Comparison of ENCODE assay signal across 18 mouse cellular contexts in the genomic region with DNA sequence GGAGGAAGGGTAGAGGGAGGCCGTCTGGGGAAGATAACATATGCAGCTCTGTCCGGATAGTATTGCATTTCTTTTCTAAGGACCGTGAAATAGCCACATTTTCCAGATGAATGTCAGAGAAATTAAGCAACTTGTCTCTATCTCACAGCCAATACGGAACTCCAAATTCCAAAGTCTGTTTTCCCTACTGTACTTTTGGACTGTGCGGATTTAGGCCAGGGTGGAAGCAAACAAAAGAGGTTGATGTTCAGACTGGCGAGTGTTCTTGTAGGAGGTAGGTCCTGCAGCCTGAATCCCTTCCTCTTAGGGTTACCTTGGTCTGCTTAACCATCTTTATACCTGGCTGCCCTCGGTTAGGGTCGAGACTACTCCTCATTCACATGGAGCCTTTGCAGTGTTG. TPM values are rescaled to one million over a fixed set of nuclear protein-coding genes. Genes with fewer than 3 reads are reported as not detected.
DNase-seq lines count a peak whose midpoint lies in the region; ATAC-seq and TF ChIP-seq lines count a peak whose summit lies in the region.
"Had no signal": no experiment of that assay in that cellular context is flagged by ENCODE, and none has a peak within 500 bp of the region (broad histone marks: within the 10 kb centered on the region; RNA-seq: fewer than 3 reads in every experiment).

No protein-coding gene starts in this region.

- no peak overlapping the region for H3K4me3 ChIP-seq in kidney, adult 2 months (ENCODE audit: insufficient read depth, low read depth, low read length)
- no peak overlapping the region for H3K4me3 ChIP-seq in liver, embryonic 14.5 days (ENCODE audit: insufficient read depth in 1 of 2, low read depth in 2 of 2, low read length in 2 of 2)
- no peak overlapping the region for H3K4me3 ChIP-seq in stomach, postnatal 0 days (ENCODE audit: low read depth, low read length)
- H3K4me3 ChIP-seq in forebrain, embryonic 11.5 days (ENCODE audit: low read depth, low read length), result no peak overlapping the region
- H3K4me3 ChIP-seq: hindbrain, embryonic 12.5 days; limb, embryonic 13.5 days; midbrain, embryonic 15.5 days had no signal

- peak overlapping the region; percentile 14; the same call in 1 of the 2 replicates for H3K4me2 ChIP-seq in liver, embryonic 14.5 days (ENCODE audit: low read depth)
- no peak overlapping the region for H3K4me2 ChIP-seq in stomach, postnatal 0 days (replicated peaks; ENCODE audit: low read depth)
- no peak overlapping the region for H3K4me2 ChIP-seq in forebrain, embryonic 11.5 days (ENCODE audit: low read depth, low read length, severe bottlenecking)
- H3K4me2 ChIP-seq: hindbrain, embryonic 12.5 days; limb, embryonic 13.5 days; midbrain, embryonic 15.5 days had no signal

- ATAC-seq in liver, embryonic 14.5 days (ENCODE audit: insufficient read depth), result no peak
- no peak for ATAC-seq in stomach, postnatal 0 days (ENCODE audit: low FRiP score, low TSS enrichment)
- no peak for ATAC-seq in forebrain, embryonic 11.5 days (replicated peaks; ENCODE audit: low FRiP score)
- ATAC-seq: lung, postnatal 0 days; midbrain, embryonic 15.5 days had no signal

- peak overlapping the region; percentile 13; the same call in 1 of the 2 replicates for H3K27ac ChIP-seq in kidney, adult 2 months (ENCODE audit: insufficient read depth, low read depth, low read length)
- H3K27ac ChIP-seq in liver, embryonic 14.5 days, result no peak overlapping the region
- H3K27ac ChIP-seq in stomach, postnatal 0 days (replicated peaks), result peak overlapping the region; percentile 67
- H3K27ac ChIP-seq in forebrain, embryonic 11.5 days (ENCODE audit: low read depth, low read length), result no peak overlapping the region
- H3K27ac ChIP-seq: hindbrain, embryonic 12.5 days; limb, embryonic 13.5 days; midbrain, embryonic 15.5 days had no signal

- H3K9me3 ChIP-seq in liver, embryonic 14.5 days (ENCODE audit: control insufficient read depth, low read length), result no peaks in the 10 kb centered on the region
- H3K9me3 ChIP-seq in stomach, postnatal 0 days (ENCODE audit: control insufficient read depth, low read length), result no peaks in the 10 kb centered on the region
- H3K9me3 ChIP-seq in forebrain, embryonic 11.5 days (ENCODE audit: control insufficient read depth, low read length), result no peaks in the 10 kb centered on the region
- H3K9me3 ChIP-seq: hindbrain, embryonic 12.5 days; limb, embryonic 13.5 days; midbrain, embryonic 15.5 days had no signal

- TF ChIP-seq EP300 in liver, embryonic 14.5 days (IDR thresholded peaks at IDR 0.05; ENCODE audit: low read depth), result no peak
- no peak for TF ChIP-seq EP300 in stomach, postnatal 0 days (optimal IDR thresholded peaks at IDR 0.05)

- H3K36me3 ChIP-seq in kidney, adult 2 months (ENCODE audit: control insufficient read depth, insufficient read depth, low read length), result no peaks in the 10 kb centered on the region
- H3K36me3 ChIP-seq in liver, embryonic 14.5 days (replicated peaks; ENCODE audit: control insufficient read depth, insufficient read depth, low read depth), result no peaks in the 10 kb centered on the region
- H3K36me3 ChIP-seq in stomach, postnatal 0 days (ENCODE audit: control insufficient read depth, insufficient read depth, low read length), result no peaks in the 10 kb centered on the region
- H3K36me3 ChIP-seq in forebrain, embryonic 11.5 days (ENCODE audit: control insufficient read depth, insufficient read depth, low read length), result no peaks in the 10 kb centered on the region
- H3K36me3 ChIP-seq: hindbrain, embryonic 12.5 days; limb, embryonic 13.5 days; midbrain, embryonic 15.5 days had no signal

- H3K27me3 ChIP-seq in kidney, adult 2 months (replicated peaks; ENCODE audit: control insufficient read depth, insufficient read depth, low read length), result no peaks in the 10 kb centered on the region
- no peaks in the 10 kb centered on the region; the same call in 1 of the 2 replicates for H3K27me3 ChIP-seq in liver, embryonic 14.5 days (ENCODE audit: control insufficient read depth, insufficient read depth, low read length)
- no peaks in the 10 kb centered on the region for H3K27me3 ChIP-seq in stomach, postnatal 0 days (ENCODE audit: control insufficient read depth, insufficient read depth, low read length)
- H3K27me3 ChIP-seq in forebrain, embryonic 11.5 days (ENCODE audit: control insufficient read depth, insufficient read depth, low read length), result no peaks in the 10 kb centered on the region
- H3K27me3 ChIP-seq: hindbrain, embryonic 12.5 days; midbrain, embryonic 15.5 days had no signal

- no peak for TF ChIP-seq CTCF in kidney, adult 2 months (conservative IDR thresholded peaks at IDR 0.05; ENCODE audit: insufficient read depth, insufficient read length, low read depth, low read length)
- no peak for TF ChIP-seq CTCF in liver, embryonic 14.5 days (IDR thresholded peaks at IDR 0.05; ENCODE audit: low read depth)
- no peak for TF ChIP-seq CTCF in stomach, postnatal 0 days (IDR thresholded peaks at IDR 0.05; ENCODE audit: low read depth)

- WGBS in kidney, adult 2 months, result 62% methylated on average over 8 of the region's 8 CpGs
- whole genome bisulfite sequencing in liver, embryonic 14.5 days (ENCODE audit: insufficient replicate concordance), result 53% methylated on average over 8 of the region's 8 CpGs
- 65% methylated on average over 8 of the region's 8 CpGs for WGBS in stomach, postnatal 0 days
- WGBS in forebrain, embryonic 11.5 days, result 91% methylated on average over 8 of the region's 8 CpGs

- H3K9ac ChIP-seq in liver, embryonic 14.5 days (replicated peaks), result no peak overlapping the region
- no peak overlapping the region for H3K9ac ChIP-seq in stomach, postnatal 0 days (ENCODE audit: low read length)
- no peak overlapping the region for H3K9ac ChIP-seq in forebrain, embryonic 11.5 days (ENCODE audit: low read length)
- H3K9ac ChIP-seq: hindbrain, embryonic 12.5 days; limb, embryonic 13.5 days; midbrain, embryonic 15.5 days had no signal

- peak; percentile 84 for DNase-seq in kidney, adult 2 months
- DNase-seq in kidney, postnatal 4 days, result no peak
- peak; percentile 58 to 69 for DNase-seq in kidney, adult 8-10 months
- DNase-seq in liver, embryonic 14.5 days (ENCODE audit: low read depth in 3 of 3, low spot score in 3 of 3), result no peak
- no peak for DNase-seq in stomach, postnatal 0 days (ENCODE audit: low spot score)
- no peak for DNase-seq in urinary bladder, postnatal 25 days (ENCODE audit: low spot score)
- DNase-seq in forebrain, embryonic 11.5 days (ENCODE audit: low spot score), result no peak
- DNase-seq: adrenal gland, postnatal 10 days; cerebellum, adult 11 months; cerebellum, postnatal 14 days; gastrocnemius, postnatal 10 days; layer of hippocampus, adult 9-11 months; thymus, postnatal 36 days had no signal

- peaks cover 42% of the 10 kb centered on the region for H3K4me1 ChIP-seq in kidney, adult 2 months (ENCODE audit: control insufficient read depth, insufficient read depth, low read length)
- peaks cover 0 to 9% of the 10 kb centered on the region in 2 experiments; a peak in 2 of 4 replicates for H3K4me1 ChIP-seq in liver, embryonic 14.5 days (replicated peaks; ENCODE audit: control insufficient read depth in 2 of 2, insufficient read depth in 2 of 2, low read length in 1 of 2)
- H3K4me1 ChIP-seq in stomach, postnatal 0 days (replicated peaks; ENCODE audit: control insufficient read depth, insufficient read depth), result peaks cover 8% of the 10 kb centered on the region; the same call in 1 of the 2 replicates
- peaks cover 12% of the 10 kb centered on the region; the same call in 1 of the 2 replicates for H3K4me1 ChIP-seq in forebrain, embryonic 11.5 days (replicated peaks; ENCODE audit: control insufficient read depth, insufficient read depth, low read length)

- TF ChIP-seq POLR2A in kidney, adult 2 months (IDR thresholded peaks at IDR 0.05; ENCODE audit: low read depth, low read length), result no peak

RNA-seq across cellular contexts. Expression of a gene that starts 10.7 kb away (rescaled TPM):
- polyA plus RNA-seq in kidney, adult 2 months (2012; rRNA removed), result 2.8 and 3.1 TPM in 2 replicates
- polyA plus RNA-seq in liver, embryonic 14.5 days (2012; rRNA removed), result 0.69 and 0.81 TPM in 2 replicates
- 1.2 and 1.7 TPM in 2 replicates for polyA plus RNA-seq in liver, embryonic 14.5 days (2014; fragmentation: Nextera tagmentation; extraction: Ambion mirVana)
- polyA plus RNA-seq in stomach, postnatal 0 days (2015; fragmentation: Nextera tagmentation; extraction: Ambion mirVana), result 20.5 and 24.3 TPM in 2 replicates
- 0.32 and 0.51 TPM in 2 replicates for polyA plus RNA-seq in forebrain, embryonic 11.5 days (2014; fragmentation: Nextera tagmentation; extraction: Ambion mirVana)
- polyA plus RNA-seq: inflammation-experienced regulatory T-cells, adult 6 months had no signal

RNA-seq across cellular contexts. Expression of a gene that starts 28.8 kb away (rescaled TPM):
- 12.1 and 14.2 TPM in 2 replicates for polyA plus RNA-seq in kidney, adult 2 months (2012; rRNA removed)
- polyA plus RNA-seq in liver, embryonic 14.5 days (2012; rRNA removed), result 6.3 and 8.8 TPM in 2 replicates
- polyA plus RNA-seq in liver, embryonic 14.5 days (2014; fragmentation: Nextera tagmentation; extraction: Ambion mirVana), result 8.1 and 8.9 TPM in 2 replicates
- polyA plus RNA-seq in stomach, postnatal 0 days (2015; fragmentation: Nextera tagmentation; extraction: Ambion mirVana), result 8.5 and 9.4 TPM in 2 replicates
- polyA plus RNA-seq in forebrain, embryonic 11.5 days (2014; fragmentation: Nextera tagmentation; extraction: Ambion mirVana), result 20.8 and 23.3 TPM in 2 replicates

Comparison
In these comparisons a context has a peak if more than half of its experiments do, and no peak if none do; other contexts are left out.
1. DNase-seq: peak in kidney, adult 2 months (single experiment) and kidney, adult 8-10 months (2 of 2); none in kidney, postnatal 4 days (0 of 2), liver, embryonic 14.5 days (0 of 3), stomach, postnatal 0 days (single experiment), urinary bladder, postnatal 25 days (single experiment) and forebrain, embryonic 11.5 days (single experiment).
2. H3K27ac ChIP-seq: peak in kidney, adult 2 months (single experiment) and stomach, postnatal 0 days (single experiment); none in liver, embryonic 14.5 days (single experiment) and forebrain, embryonic 11.5 days (single experiment).